Mouse (Mus musculus) 3T3-L1 (cell line): ENCODE data around the gene Colgalt1.
A peak's percentile ranks its signal among the peaks of the same experiment; 100 is the strongest.

ENCODE experiments used
- DNase-seq: peaks from one replicate; pipeline ENCODE4 v3.0.0-alpha.2; 2015; ENCODE audit warnings: low read depth, low spot score

The Colgalt1 gene

DNA sequence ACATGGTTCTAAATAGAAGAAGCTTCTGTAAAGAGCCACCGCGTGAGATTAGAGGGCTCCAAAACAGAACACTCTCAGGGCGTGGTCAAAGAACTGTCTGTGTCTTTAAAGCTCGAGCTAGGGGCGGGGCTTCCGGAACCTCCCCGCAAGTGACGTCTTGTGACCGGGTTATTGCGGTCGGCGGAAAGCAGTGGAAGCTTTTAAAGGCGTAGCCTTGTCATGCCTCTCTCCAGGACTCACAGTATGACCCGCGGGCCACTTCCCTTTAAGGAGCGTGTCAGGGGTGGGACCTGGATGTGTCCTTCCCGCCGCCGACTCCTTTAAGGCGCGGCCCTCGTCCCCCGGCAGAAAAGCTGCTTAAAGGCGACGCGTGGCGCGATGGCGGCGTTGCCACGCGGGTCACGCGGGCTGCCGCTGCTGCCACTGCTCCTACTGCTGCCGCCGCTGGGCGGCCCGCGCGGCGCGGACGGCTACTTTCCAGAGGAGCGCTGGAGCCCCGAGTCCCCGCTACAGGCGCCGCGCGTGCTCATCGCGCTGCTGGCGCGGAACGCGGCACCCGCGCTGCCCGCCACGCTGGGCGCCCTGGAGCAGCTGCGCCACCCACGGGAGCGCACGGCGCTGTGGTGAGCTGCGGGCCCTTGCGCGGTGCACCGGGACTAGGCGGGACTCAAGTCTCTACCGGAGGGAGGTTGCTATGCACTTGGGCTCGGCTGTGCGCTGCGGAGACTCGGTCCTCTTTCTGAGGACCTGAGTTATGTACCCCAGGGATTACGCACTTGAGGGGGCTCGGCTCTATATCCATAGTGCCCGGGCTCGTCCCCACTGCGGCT, at the start of gene Colgalt1:
Gene Colgalt1 (plus strand): TSS at position 177 of the 830 bp plus-strand sequence.
- DNase-seq, result peak; percentile 99

GRCm38 (mm10) chr8:71561401-71561800, 49.4 kb upstream of the Colgalt1 start:
- DNase-seq, result peak; percentile 82

DNA sequence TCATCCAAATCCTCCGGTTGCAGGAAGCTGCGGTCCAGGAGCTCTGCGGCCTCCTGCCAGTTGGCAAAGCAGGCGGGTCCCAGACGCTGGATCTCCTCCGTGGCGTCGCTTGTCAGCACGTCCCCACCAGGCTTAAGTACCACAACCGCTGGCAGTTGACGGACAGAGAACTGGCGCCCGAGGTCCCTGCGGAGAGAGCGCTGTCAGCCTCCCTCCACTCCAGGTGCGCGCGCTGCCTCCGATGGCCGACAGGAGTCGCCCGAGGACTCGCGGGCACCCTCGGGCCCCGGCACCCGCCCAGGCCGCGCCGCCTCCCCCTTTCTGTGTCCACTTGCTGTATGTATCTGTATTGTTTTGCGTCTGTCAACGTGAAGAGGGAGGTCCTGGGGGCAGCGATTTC, 48.0 kb upstream of the Colgalt1 start:
- peak; percentile 35 for DNase-seq

DNA sequence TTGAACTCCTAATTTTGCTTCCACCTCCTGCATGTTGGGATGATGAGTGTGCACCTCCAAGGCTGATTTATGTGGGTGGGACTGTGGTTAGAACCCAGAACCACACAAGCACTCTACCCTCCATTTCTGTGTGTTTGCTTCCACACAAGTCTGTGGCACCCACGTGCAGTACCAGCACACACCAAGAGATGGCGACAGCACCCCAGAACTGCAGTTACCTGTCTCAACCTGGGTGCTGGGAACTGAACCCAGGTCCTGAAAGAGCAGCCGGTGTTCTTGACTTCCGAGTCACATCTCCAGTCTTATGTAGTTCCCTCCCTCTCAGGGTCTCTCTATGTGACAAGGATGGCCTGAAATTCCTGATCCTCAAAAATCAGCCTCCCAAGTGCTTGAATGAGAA, 46.8 kb upstream of the Colgalt1 start:
- no peak for DNase-seq

GRCm38 (mm10) chr8:71566501-71566900, 44.3 kb upstream of the Colgalt1 start, which contains the start of gene Nxnl1:
TSS of gene Nxnl1 (minus strand) at chr8:71566601.
- no peak for DNase-seq

GRCm38 (mm10) chr8:71567587-71567986, 43.2 kb upstream of the Colgalt1 start:
- no peak for DNase-seq

- no peak for DNase-seq
These were observed 42.3 kb upstream of the Colgalt1 start, which contains the start of gene Slc27a1 for GRCm38 (mm10) chr8:71568387-71568937. TSS of gene Slc27a1 (plus strand) at chr8:71568882.

- no peak for DNase-seq
These were observed 41.9 kb upstream of the Colgalt1 start for GRCm38 (mm10) chr8:71568941-71569340.

GRCm38 (mm10) chr8:71569366-71570290, 41.2 kb upstream of the Colgalt1 start:
- DNase-seq, result peak; percentile 89

DNA sequence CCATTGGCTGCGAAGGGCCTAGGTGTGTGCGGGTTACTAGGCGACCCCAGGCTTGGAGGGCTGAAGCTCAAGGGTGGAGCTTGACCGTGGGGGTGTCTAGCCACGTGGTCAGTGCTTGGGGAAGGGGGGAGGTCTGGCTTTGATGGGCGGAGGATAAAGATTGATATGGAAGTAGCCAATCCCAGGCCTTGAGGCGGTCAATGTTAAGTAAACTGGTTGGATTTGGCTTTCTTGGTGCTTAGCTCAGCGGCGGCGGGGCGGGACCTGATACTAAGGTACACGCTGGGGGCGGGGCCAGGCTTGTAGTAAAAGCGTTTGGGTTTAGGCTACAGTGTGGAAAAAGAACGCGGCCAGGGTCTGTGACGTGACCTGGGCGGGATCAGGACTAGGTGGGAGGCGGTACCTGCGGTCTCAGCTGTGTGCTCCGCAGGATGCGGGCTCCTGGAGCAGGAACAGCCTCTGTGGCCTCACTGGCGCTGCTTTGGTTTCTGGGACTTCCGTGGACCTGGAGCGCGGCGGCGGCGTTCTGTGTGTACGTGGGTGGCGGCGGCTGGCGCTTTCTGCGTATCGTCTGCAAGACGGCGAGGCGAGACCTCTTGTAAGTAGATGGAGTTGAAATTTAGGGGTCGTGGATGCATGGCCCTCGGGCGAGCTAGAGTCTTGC, 40.4 kb upstream of the Colgalt1 start:
- peak; percentile 98 for DNase-seq

GRCm38 (mm10) chr8:71572077-71572476, 38.7 kb upstream of the Colgalt1 start:
- DNase-seq, result no peak

GRCm38 (mm10) chr8:71572847-71573633, 37.8 kb upstream of the Colgalt1 start:
- DNase-seq, result peak; percentile 69

DNA sequence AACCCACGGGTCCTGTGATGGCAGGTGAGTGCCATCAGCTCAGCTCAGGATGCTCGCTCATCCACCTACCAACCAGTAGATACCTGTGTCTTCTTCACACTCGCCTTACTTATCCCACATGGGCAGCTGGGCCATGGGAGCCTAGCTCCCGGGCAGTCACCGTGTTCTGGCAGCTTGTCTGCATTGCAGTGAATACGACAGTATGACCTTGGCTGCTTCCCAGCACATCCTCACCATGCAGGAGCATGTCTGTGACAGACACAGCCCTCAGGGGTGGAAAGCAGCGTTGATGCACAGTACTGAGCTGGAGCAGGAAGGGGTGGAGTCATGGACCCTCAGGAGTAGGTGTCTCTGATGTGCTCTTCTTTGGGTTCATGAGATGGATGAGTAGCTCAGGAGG, 36.4 kb upstream of the Colgalt1 start:
- no peak for DNase-seq

GRCm38 (mm10) chr8:71575020-71575419, 35.8 kb upstream of the Colgalt1 start:
- DNase-seq, result peak; percentile 47

GRCm38 (mm10) chr8:71577856-71578387, 32.9 kb upstream of the Colgalt1 start:
- peak; percentile 43 for DNase-seq

DNA sequence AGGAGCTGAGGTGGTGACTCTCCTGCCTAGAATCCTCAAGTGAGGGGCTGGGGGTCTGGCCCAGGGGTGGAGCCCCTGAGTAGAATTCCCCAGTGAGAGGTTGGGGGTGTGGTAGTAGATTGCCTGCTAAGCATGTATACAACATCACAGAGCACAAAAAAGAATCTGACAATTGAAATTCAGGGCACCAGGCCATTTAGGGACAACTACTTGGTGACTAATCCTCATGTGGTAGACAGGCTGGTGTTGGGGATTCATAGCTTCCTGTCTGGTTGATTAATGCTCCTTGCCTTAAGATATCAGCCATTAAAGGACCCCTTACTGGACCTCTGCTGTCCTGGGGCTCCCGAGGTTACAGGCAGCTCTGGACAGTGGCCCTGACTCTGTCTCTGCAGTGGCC, 31.8 kb upstream of the Colgalt1 start:
- peak; percentile 69 for DNase-seq

DNA sequence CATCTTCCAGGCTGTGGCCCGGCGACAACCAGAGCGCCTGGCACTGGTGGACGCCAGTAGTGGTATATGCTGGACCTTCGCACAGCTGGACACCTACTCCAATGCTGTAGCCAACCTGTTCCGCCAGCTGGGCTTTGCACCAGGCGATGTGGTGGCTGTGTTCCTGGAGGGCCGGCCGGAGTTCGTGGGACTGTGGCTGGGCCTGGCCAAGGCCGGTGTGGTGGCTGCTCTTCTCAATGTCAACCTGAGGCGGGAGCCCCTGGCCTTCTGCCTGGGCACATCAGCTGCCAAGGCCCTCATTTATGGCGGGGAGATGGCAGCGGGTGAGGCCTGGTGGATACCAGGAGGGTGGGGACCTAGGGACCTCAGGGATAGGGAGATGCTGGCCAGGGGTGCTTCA, 31.3 kb upstream of the Colgalt1 start:
- DNase-seq, result no peak

DNA sequence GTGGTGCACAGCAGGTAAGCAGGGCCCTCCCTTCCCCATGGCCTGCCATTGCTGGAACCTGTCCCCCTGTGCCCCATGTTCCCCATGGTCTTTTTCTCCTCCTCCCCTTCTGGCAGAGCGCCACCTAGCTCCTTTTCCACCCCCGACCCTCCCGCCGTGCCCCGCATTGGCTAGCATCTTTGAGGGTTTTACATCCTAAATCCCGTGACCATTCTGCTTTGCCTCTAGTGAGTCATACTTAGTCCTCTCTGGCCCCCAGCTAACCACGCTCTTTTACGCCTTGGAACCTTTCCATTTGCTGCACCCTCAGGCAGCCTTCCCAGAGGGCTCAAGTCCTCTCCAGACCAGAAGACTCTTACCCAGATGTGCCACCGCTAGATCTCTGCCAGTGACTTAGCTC, 30.6 kb upstream of the Colgalt1 start:
- DNase-seq, result peak; percentile 70

GRCm38 (mm10) chr8:71586891-71587290, 23.9 kb upstream of the Colgalt1 start:
- peak; percentile 52 for DNase-seq

- DNase-seq, result no peak
These were observed 22.0 kb upstream of the Colgalt1 start for GRCm38 (mm10) chr8:71588762-71589161.
